Mouse (Mus musculus) frontal cortex, postnatal 14 days (tissue): Measurements from ENCODE around the gene 1300017J02Rik.
"Not testable (repeated sequence)": the region's sequence is repeated elsewhere in the genome, so short reads cannot be mapped to it uniquely, and the experiment has no call there.

Source experiments
- DNase-seq, 2 experiments: peaks; one replicate each; pipeline ENCODE4 v3.0.0; 2022; ENCODE audit warnings: low spot score in 2 of 2

Gene 1300017J02Rik

GRCm38 (mm10) chr9:103304927-103305326 lies at the start of gene 1300017J02Rik, which contains the start of gene Topbp1:
1300017J02Rik (minus strand) TSS chr9:103305082.
Topbp1 (plus strand) TSS chr9:103305215.
- peak; percentile 76 to 85 for DNase-seq

- DNase-seq: not testable (repeated sequence)
These were observed 48.8 kb upstream of the 1300017J02Rik start for GRCm38 (mm10) chr9:103353500-103354260.

- DNase-seq: no peak
These were observed 43.9 kb upstream of the 1300017J02Rik start for GRCm38 (mm10) chr9:103348791-103349190.

DNA sequence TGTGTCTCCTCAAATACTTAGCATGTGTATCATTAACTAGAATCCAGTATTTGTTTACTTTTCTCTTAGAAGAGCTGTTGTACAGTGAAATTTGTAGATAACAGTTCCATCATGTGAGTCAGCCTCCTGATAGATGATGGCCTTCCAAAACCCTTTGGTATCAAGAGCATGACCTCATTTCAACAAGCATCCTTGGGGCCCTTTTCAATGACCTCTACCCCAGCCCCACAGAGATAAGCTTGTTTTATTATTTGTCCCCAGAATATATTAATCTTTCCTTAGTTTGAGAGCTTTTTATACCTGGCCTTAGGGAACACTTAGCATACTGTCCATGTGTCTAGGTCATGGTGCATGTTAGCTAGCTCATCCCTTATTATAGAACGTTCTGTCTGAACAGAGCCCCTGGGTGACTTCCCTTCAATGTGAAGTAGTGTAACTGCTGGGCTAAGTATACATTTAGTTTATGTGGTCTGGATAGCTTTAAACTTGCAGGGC lies 43.2 kb upstream of the 1300017J02Rik start:
- no peak for DNase-seq

DNA sequence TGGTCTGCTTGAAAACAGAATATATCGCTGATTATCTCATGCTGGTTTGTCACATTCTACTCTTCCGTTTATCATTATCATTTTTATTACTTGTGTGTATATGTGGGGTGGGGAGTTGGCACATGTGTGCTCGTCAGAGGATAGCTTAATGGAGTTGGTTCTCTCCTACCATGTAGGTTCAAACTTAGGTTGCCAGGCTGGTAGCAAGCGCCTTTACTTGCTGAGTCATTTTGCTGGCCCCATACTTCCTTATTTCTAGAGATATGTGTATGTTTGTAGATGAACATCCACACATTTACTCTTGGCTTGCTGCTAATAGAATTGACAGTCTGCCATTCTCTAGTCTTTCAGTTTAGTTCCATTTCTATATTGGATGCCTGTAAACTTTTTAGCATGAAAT lies 42.2 kb upstream of the 1300017J02Rik start:
- no peak for DNase-seq

- no peak for DNase-seq
These were observed 32.0 kb upstream of the 1300017J02Rik start for GRCm38 (mm10) chr9:103336912-103337311.

GRCm38 (mm10) chr9:103332663-103333062 lies 27.8 kb upstream of the 1300017J02Rik start:
- no peak for DNase-seq

DNA sequence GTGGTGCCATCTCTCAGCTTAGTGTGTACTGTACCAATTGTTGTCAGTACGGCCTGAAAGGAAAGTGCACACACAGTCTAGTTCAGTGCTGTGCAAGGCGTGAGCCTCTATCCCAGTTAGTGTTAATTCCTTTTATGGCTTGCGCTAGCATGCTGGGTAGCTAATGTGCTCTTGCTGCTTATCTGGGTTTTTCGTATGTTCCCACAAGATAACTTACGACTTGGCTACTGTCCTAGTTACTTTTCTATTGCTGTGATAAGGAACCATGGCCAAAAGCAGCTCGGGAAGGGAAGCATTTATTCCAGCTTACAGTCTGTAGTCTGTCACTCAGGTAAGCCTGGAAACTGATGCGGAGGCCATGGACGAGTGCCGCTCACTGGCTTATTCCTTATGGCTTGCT lies 21.6 kb upstream of the 1300017J02Rik start:
- no peak for DNase-seq

GRCm38 (mm10) chr9:103324678-103325077 lies 19.8 kb upstream of the 1300017J02Rik start:
- no peak for DNase-seq

DNA sequence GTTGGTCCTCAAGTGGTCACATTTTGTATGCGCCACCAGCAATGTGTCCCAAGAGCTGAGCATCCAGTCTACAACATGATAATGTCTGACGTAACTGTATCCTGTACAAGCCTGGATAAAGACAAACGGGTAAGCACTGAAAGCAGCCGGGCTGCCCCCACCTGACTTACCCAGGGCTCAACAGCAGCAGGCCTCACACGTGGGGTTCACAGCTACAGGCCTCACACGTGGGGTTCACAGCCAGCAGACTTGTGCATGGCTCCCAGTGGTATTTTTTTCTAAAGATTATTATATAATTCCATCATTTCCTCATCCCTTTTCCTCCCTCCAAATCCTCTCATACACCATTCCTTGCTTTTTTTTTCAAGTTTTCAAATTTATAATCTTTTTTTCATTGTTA lies 5.0 kb upstream of the 1300017J02Rik start:
- no peak for DNase-seq

DNA sequence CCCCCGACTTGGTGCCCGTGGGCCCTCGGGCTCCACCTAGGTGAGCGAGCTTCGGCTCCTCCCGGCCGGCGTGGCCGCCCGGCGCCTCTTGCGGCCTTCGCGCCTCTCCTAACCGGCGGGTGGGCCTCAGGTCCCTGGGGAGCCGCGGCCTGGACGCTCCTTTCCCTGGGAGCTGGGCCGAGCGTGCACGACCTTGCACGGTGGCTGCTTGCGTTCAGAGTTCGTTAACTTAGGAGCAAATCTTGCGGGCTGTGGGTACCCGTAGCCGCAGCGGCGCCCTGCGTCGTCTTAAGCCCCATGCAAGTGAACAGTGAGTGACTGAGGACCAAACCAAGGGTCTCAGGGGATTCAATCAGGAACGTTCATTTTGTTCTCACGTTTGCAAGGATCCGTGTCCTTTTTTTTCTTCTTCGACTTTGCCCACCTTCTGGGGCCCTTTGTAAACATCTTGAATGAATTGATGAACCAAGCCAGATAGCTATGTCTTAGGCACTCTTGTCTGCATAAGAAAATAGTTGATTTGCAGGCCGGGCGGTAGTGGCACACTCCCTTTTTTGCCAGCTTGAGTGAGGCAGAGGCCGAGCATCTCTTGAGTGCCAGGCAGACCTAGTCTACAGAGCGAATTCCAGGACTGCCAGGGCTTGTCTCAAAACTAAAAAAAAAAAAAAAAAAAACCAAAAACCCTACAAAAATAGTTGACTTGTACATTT lies 605 bp upstream of the 1300017J02Rik start:
- DNase-seq: peak in 1 of 2 experiments; percentile 14

GRCm38 (mm10) chr9:103302666-103303065 lies 2.2 kb downstream of the 1300017J02Rik start:
- DNase-seq: peak; percentile 8 to 54

DNA sequence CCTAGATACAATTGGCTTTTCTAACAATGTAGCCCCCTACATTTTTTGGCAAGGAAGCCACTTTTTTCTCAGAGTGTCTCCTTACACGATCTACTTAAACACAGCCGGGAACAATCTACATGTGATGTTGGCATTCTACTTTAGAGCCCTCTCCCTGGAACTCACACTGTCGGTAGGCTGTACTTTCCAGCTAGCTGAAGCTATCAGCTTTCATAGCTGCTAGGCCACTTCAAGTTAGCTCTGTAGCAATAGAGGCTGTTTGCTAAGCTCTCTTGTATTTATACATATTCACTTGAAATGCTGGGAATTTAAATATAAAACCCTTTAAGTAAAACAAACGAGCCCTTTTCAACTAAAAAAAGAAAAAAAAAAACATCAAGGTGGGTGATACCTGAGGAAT lies 2.6 kb downstream of the 1300017J02Rik start:
- no peak for DNase-seq

GRCm38 (mm10) chr9:103301086-103301485 lies 3.8 kb downstream of the 1300017J02Rik start:
- DNase-seq: no peak

DNA sequence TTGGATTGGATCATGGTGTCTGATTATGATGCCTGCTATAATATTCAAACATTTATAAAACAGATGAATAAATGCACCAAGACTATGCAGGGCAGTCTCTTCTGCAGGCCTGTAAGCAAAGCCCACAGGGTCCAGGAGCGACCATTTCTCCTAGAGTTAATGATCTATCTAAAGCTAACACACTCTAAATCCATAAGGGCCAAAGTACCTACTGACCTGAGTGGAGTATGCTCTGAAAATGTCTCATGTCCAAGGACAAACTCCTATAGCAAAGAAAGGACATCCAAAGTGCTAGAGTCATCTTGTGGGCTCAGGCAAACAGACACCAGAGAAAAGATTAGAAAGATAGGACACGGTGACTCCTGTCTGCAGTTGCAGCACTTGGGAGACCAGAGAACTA lies 10.4 kb downstream of the 1300017J02Rik start:
- no peak for DNase-seq

GRCm38 (mm10) chr9:103288489-103289180 lies 16.2 kb downstream of the 1300017J02Rik start:
- DNase-seq: no peak

- no peak for DNase-seq
These were observed 16.9 kb downstream of the 1300017J02Rik start for GRCm38 (mm10) chr9:103287840-103288488.

DNA sequence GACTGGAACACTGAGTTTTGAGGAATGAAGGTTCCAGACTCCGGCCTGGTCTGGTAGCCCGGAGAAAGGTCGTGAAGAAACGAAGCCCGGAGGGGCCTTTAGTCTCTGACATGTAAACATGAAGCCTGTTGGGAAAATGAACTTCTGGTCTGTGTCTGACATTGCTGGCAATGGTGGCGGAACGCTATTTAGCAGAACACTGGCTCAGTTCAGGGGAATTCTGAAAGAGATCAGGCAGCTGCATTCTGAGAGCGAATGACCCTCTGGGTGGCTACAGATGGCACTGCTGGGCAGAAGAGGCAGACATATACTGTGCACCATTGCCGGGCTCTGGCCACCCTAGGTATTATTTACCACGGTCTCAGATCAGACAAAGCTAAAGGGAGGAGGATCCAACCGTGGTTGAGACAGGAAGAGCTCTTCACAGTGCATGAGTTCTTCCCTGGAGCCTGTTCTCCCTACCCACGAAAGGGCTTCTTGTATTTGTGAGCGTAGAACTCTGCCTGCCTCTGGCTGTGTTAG lies 17.9 kb downstream of the 1300017J02Rik start:
- no peak for DNase-seq

- no peak for DNase-seq
These were observed 18.5 kb downstream of the 1300017J02Rik start for GRCm38 (mm10) chr9:103286396-103286795.

DNA sequence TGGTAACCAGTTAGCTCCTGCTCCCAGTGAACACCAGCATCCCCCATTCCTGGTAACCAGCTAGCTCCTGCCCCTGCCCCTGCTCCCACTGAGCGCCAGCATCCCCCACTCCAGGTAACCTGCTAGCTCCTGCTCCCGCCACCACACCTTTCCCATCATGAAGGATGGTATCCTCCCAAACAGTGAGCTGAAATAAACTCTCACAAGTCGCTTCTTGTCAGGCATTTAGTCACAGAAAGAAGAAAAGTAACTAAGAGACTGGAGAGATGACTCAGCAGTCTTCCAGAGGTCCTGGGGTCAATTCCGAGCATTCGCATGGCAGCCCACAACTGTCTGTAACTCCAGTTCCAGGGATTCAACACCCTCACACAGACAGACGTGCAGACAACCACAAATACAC lies 28.0 kb downstream of the 1300017J02Rik start:
- DNase-seq: no peak

DNA sequence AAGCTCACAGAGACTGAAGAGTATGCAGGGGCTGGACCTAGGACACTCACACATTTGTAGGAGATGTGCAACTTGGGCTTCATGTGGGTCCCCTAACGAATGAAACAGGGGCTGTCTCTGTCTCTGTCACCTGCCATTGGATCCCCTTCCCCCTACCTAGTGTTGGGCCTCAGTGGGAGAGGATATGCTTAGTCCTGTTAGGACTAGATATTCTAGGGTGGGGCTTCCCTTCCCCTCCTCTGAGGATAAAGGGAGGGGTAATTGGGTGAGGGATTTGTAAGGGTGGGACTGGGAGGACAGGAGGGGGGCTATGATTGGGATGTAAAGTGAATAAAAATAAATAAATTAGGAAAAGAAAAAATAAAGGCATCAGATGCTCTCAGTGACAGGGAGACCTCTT lies 29.2 kb downstream of the 1300017J02Rik start:
- DNase-seq: no peak
